8 mouse cellular contexts compared by ENCODE assay signal in the genomic region with DNA sequence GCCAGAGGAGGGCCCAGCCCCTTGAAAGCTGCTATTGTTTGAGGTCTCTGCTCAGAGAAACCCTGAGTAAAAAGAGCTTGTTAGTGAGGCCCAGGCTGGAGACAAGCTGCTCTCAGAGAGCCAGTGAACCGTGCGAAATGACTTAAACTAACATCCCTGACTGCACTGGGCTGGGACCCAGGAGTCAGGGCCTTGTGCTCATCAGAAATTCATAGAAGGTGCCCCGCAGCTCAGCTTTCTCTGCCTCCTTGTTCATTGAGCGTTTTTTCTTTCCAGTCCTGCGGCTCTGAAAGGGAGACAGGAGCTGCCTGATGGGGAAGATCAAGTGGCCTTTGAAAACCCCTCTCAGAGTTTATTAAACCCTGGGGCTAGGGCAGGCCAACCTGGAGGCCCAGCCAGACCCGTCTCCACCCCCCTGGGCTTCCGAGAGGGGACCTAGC.
DNase-seq lines count a peak whose midpoint lies in the region; ATAC-seq lines count a peak whose summit lies in the region.

No protein-coding gene starts in this region.

- intact Hi-C loops in left cerebral cortex, postnatal 25 days (cut with DNase I) = loop anchor here (5.0 kb wide), 1 partner anchor 71 kb away; no protein-coding TSS in a partner anchor

- peak; percentile 71 for ATAC-seq in embryonic facial prominence, embryonic 11.5 days (replicated peaks; ENCODE audit: insufficient number of reproducible peaks, low FRiP score, low TSS enrichment, low read depth)
- ATAC-seq in intestine, embryonic 15.5 days = no peak

- H3K9me3 ChIP-seq in embryonic facial prominence, embryonic 11.5 days (replicated peaks; ENCODE audit: control insufficient read depth, low read length) = no peaks in the 10 kb centered on the region
- H3K9me3 ChIP-seq in intestine, embryonic 15.5 days = no peaks in the 10 kb centered on the region

- H3K27ac ChIP-seq in embryonic facial prominence, embryonic 11.5 days (replicated peaks; ENCODE audit: low read depth, low read length) = peak overlapping the region; percentile 83
- peak overlapping the region; percentile 56 for H3K27ac ChIP-seq in intestine, embryonic 15.5 days

- WGBS in embryonic facial prominence, embryonic 11.5 days = 6% methylated on average over 7 of the region's 7 CpGs
- 59% methylated on average over 7 of the region's 7 CpGs for WGBS in intestine, embryonic 15.5 days

- H3K4me2 ChIP-seq in embryonic facial prominence, embryonic 11.5 days (ENCODE audit: low read depth, low read length) = no peak overlapping the region
- H3K4me2 ChIP-seq in intestine, embryonic 15.5 days (replicated peaks) = no peak overlapping the region

- H3K4me3 ChIP-seq in embryonic facial prominence, embryonic 11.5 days (ENCODE audit: low read depth, low read length) = no peak overlapping the region
- H3K4me3 ChIP-seq in intestine, embryonic 15.5 days (replicated peaks) = no peak overlapping the region

- H3K4me1 ChIP-seq in embryonic facial prominence, embryonic 11.5 days (ENCODE audit: control insufficient read depth, insufficient read depth, low read length) = peaks cover 13% of the 10 kb centered on the region
- peaks cover 59% of the 10 kb centered on the region for H3K4me1 ChIP-seq in intestine, embryonic 15.5 days (replicated peaks)

- DNase-seq in gastrocnemius, postnatal 25 days = peak; percentile 4
- DNase-seq in gastrocnemius, adult 8-10 months (ENCODE audit: low spot score in 2 of 2) = no peak
- peak; percentile 83 for DNase-seq in embryonic facial prominence, embryonic 11.5 days (ENCODE audit: low spot score)
- DNase-seq in left cerebral cortex, postnatal 25 days (ENCODE audit: low spot score in 2 of 2) = peak; percentile 39 to 56
- DNase-seq in right cerebral cortex, postnatal 10 days (ENCODE audit: low spot score in 2 of 2) = peak; percentile 78 to 83
- no peak for DNase-seq in thymus, postnatal 25 days
- no peak for DNase-seq in urinary bladder, postnatal 10 days (ENCODE audit: low spot score)

- H3K27me3 ChIP-seq in embryonic facial prominence, embryonic 11.5 days (ENCODE audit: control insufficient read depth, insufficient read depth, low read length) = no peaks in the 10 kb centered on the region; the same call in 1 of the 2 replicates
- peaks cover 2% of the 10 kb centered on the region; the same call in 1 of the 2 replicates for H3K27me3 ChIP-seq in intestine, embryonic 15.5 days (replicated peaks)

- peak overlapping the region; percentile 5; the same call in 1 of the 2 replicates for H3K9ac ChIP-seq in embryonic facial prominence, embryonic 11.5 days (replicated peaks; ENCODE audit: low read length)
- H3K9ac ChIP-seq in intestine, embryonic 15.5 days = no peak overlapping the region

- H3K36me3 ChIP-seq in embryonic facial prominence, embryonic 11.5 days (replicated peaks; ENCODE audit: control insufficient read depth, insufficient read depth, low read depth, low read length) = no peaks in the 10 kb centered on the region
- H3K36me3 ChIP-seq in intestine, embryonic 15.5 days = no peaks in the 10 kb centered on the region

Comparison
In these comparisons a context has a peak if more than half of its experiments do, and no peak if none do; other contexts are left out.
1. DNase-seq: peak in gastrocnemius, postnatal 25 days (single experiment), embryonic facial prominence, embryonic 11.5 days (single experiment), left cerebral cortex, postnatal 25 days (2 of 2) and right cerebral cortex, postnatal 10 days (2 of 2); none in gastrocnemius, adult 8-10 months (0 of 2), thymus, postnatal 25 days (single experiment) and urinary bladder, postnatal 10 days (single experiment).